Mouse (Mus musculus) forebrain, embryonic 15.5 days (tissue): ENCODE measurements around the gene Abcc3. TPM values are rescaled to one million over a fixed set of nuclear protein-coding genes. Genes with fewer than 3 reads are reported as not detected.
A peak's percentile ranks its signal among the peaks of the same experiment; 100 is the strongest.

Source experiments
- ATAC-seq: fragments of 200-750 bp; cut with Nextera tagmentation; replicated peaks from 2 replicates; pipeline ENCODE4 v1.8.0; 2017; ENCODE audit warnings: mild to moderate bottlenecking, moderate TSS enrichment, moderate library complexity
- H3K27ac ChIP-seq: fragments of 300-500 bp; sonication (generic); replicated peaks from 2 replicates; pipeline ENCODE4 v1.5.1; 2015; ENCODE audit warnings: mild to moderate bottlenecking, inconsistent platforms
- H3K27me3 ChIP-seq: fragments of 300-500 bp; sonication (generic); 2 replicates; pipeline ENCODE4 v1.6.1; 2015; ENCODE audit warnings: inconsistent platforms
- H3K36me3 ChIP-seq: fragments of 300-500 bp; sonication (generic); 2 replicates; pipeline ENCODE4 v1.6.1; 2015; ENCODE audit warnings: mild to moderate bottlenecking, inconsistent platforms
- H3K4me1 ChIP-seq: fragments of 300-500 bp; sonication (generic); 2 replicates; pipeline ENCODE4 v1.6.1; 2015; ENCODE audit warnings: inconsistent platforms
- H3K4me2 ChIP-seq: fragments of 300-500 bp; sonication (generic); replicated peaks from 2 replicates; pipeline ENCODE4 v1.6.1; 2015; ENCODE audit warnings: mild to moderate bottlenecking, inconsistent platforms
- H3K4me3 ChIP-seq: fragments of 300-500 bp; sonication (generic); 2 replicates; pipeline ENCODE4 v1.5.1; 2015; ENCODE audit warnings: mild to moderate bottlenecking, inconsistent platforms
- H3K9ac ChIP-seq: fragments of 300-500 bp; sonication (generic); replicated peaks from 2 replicates; pipeline ENCODE4 v1.6.1; 2015; ENCODE audit warnings: mild to moderate bottlenecking, inconsistent platforms
- H3K9me3 ChIP-seq: fragments of 300-500 bp; sonication (generic); 2 replicates; pipeline ENCODE4 v1.6.1; 2016; ENCODE audit warnings: inconsistent platforms
- whole genome bisulfite sequencing: fragments of 180-500 bp; shearing (Covaris S2); methylation state at CpG from one replicate; pipeline ENCODE4 v1.1.7; 2015; ENCODE audit warnings: mixed read lengths; 5-methylcytosine and 5-hydroxymethylcytosine counted together
- polyA plus RNA-seq: library from polyadenylated mRNA; unstranded; fragments of >200 nt; fragmentation: Nextera tagmentation; extraction: Ambion mirVana; gene quantifications from 2 replicates; pipeline ENCODE4 v1.2.1, GENCODE M21; 2015

The Abcc3 gene
- polyA plus RNA-seq, 1 experiment from 2014 or later = 0.66 TPM

- Histone ChIP-seq H3K36me3 (peaks cover 2% of the 10 kb centered on the region; the same call in 1 of the 2 replicates), H3K27ac (peak overlapping the region; percentile 99), H3K4me2 (0 out of 2 replicates have a peak overlapping the region, but pooled peaks have one; percentile 91), H3K4me1 (peaks cover 45% of the 10 kb centered on the region), H3K4me3 (peak overlapping the region; percentile 60; the same call in 1 of the 2 replicates), H3K9me3 (no peaks in the 10 kb centered on the region), H3K9ac (no peak overlapping the region), H3K27me3 (no peaks in the 10 kb centered on the region)
- WGBS = 31% methylated on average over 4 of the region's 4 CpGs
- ATAC-seq = no peak
Observed at GRCm38 (mm10) chr11:94329270-94329891, 63.4 kb downstream of the Abcc3 start.

DNA sequence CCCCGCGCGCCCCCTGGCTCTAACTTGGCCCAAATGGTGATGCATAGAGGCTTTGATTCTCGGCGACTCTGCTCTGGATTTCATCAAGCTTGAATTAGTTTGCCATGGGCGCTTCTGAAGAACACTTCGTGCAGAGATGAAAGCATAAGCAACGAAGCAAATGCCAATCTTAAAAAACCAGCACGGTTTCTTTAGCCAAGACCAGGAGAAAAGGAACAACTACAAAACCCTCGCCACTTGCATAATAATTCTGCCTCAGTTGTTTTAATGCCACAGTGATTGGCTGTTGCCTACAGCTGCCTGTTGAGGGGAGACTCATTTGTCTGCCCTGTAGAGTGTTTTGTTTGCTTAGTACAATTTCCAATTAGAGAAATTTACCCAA is 64.2 kb downstream of the Abcc3 start:
- WGBS = under 1% methylated on average over 10 of the region's 10 CpGs
- H3K4me2 ChIP-seq = peak overlapping the region; percentile 91

DNA sequence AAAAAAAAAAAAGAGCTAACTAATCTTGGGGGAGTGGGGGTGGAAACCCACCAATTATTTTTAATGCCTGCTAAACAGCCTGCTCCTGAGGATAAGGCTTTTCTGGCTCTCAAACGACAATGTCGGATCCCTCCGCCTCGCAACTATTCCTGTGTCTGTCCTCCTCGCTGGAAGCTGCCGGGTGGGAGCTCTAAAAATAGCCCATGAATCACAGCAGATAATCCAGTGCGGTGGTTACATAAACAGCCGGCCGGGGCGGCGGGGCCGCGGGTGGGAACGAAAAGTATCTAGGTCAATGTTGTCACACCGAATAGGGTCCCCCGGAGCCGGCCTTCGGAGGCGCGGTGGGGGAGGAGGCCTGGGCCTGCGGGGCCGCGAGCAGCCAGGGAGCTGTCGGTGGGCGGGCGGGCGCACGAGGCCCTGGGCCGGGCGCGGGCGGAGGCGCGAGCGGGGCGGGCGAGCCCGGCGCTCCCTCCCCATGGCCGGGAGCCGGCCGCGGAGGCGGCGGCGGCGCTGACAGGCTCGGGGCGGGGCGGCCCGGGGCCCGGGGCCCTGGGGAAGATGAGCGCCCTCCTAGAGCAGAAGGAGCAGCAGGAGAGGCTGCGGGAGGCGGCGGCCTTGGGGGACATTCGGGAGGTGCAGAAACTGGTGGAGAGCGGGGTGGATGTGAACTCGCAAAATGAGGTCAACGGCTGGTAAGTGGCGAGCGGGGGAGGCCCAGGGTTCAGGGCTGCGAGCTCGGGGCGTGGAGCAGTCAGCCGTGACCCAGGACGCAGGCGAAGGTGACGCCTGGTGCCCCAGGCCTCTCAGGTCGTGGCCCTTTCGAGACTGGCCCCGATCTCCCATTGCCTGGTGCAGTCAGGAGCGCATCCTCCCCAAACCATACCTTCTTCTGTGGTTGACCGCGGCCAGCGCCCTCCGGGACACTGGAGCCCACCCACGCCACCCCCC is 64.8 kb downstream of the Abcc3 start, which contains the start of gene Ankrd40:
Gene Ankrd40 (plus strand): TSS at position 309 of the 951 bp plus-strand sequence.
- under 1% methylated on average over 77 of the region's 78 CpGs for WGBS
- H3K27me3 ChIP-seq = no peaks in the 10 kb centered on the region
- no peaks in the 10 kb centered on the region for H3K36me3 ChIP-seq
- peaks cover 45% of the 10 kb centered on the region for H3K4me1 ChIP-seq
- H3K4me2 ChIP-seq = peak within 1 kb of the TSS; percentile 91
- peak within 1 kb of the TSS; percentile 92 for H3K9ac ChIP-seq
- H3K4me3 ChIP-seq = peak within 1 kb of the TSS; percentile 60
- peak; percentile 88 for ATAC-seq
- H3K9me3 ChIP-seq = no peaks in the 10 kb centered on the region
- H3K27ac ChIP-seq = peak within 1 kb of the TSS; percentile 99

More for the DNA sequence above, 64.2 kb downstream of the Abcc3 start:
- Histone ChIP-seq H3K9me3 (no peaks in the 10 kb centered on the region), H3K36me3 (no peaks in the 10 kb centered on the region), H3K4me1 (peaks cover 45% of the 10 kb centered on the region), H3K9ac (peak overlapping the region; percentile 92), H3K27ac (peak overlapping the region; percentile 99), H3K27me3 (no peaks in the 10 kb centered on the region), H3K4me3 (peak overlapping the region; percentile 60)
- peak; percentile 11 for ATAC-seq

GRCm38 (mm10) chr11:94326961-94327411 is 65.8 kb downstream of the Abcc3 start:
- H3K4me3 ChIP-seq = peak overlapping the region; percentile 60
- 0% methylated on average over 10 of the region's 10 CpGs for WGBS
- peaks cover 54% of the 10 kb centered on the region for H3K4me1 ChIP-seq
- H3K4me2 ChIP-seq = peak overlapping the region; percentile 91
- peak; percentile 82 for ATAC-seq
- H3K9me3 ChIP-seq = no peaks in the 10 kb centered on the region
- no peaks in the 10 kb centered on the region for H3K27me3 ChIP-seq
- H3K9ac ChIP-seq = peak overlapping the region; percentile 92
- peak overlapping the region; percentile 99 for H3K27ac ChIP-seq
- H3K36me3 ChIP-seq = no peaks in the 10 kb centered on the region

DNA sequence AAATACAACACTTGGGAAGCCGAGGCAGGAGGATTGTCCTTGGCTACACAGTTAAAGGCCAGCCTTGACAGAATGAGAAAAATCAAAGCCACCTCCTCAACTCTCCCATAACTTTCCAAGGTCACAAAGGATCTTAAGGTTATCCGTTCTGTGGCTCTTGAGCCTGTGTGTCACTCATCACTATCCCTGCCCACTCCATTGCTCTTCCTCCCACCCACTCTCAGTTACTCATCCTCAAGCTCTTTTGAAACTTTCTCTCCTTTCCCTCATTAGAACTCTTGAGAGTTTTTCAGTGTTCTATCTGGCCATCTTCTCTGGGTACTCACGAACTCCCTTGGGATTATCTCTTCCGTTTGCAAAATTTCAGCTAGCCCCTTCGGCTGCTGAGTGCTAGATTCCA is 68.2 kb downstream of the Abcc3 start:
- no peak overlapping the region for H3K4me3 ChIP-seq
- no peak overlapping the region for H3K27ac ChIP-seq
- no peak for ATAC-seq
- no peaks in the 10 kb centered on the region for H3K27me3 ChIP-seq
- H3K4me1 ChIP-seq = peaks cover 43% of the 10 kb centered on the region
- H3K36me3 ChIP-seq = no peaks in the 10 kb centered on the region
- H3K9ac ChIP-seq = no peak overlapping the region
- no peak overlapping the region for H3K4me2 ChIP-seq
- no peaks in the 10 kb centered on the region for H3K9me3 ChIP-seq
- 91% methylated on average over 5 of the region's 5 CpGs for WGBS

GRCm38 (mm10) chr11:94323271-94323925 is 69.4 kb downstream of the Abcc3 start:
- Histone ChIP-seq H3K27me3 (no peaks in the 10 kb centered on the region), H3K9ac (no peak overlapping the region), H3K27ac (0 out of 2 replicates have a peak overlapping the region, but pooled peaks have one; percentile 94), H3K9me3 (no peaks in the 10 kb centered on the region), H3K4me1 (peaks cover 39% of the 10 kb centered on the region), H3K36me3 (no peaks in the 10 kb centered on the region), H3K4me2 (no peak overlapping the region), H3K4me3 (no peak overlapping the region)
- ATAC-seq = no peak
- 46% methylated on average over 5 of the region's 5 CpGs for WGBS

- 32% methylated on average over 5 of the region's 5 CpGs for WGBS
Observed at GRCm38 (mm10) chr11:94322636-94323035, 70.2 kb downstream of the Abcc3 start.

DNA sequence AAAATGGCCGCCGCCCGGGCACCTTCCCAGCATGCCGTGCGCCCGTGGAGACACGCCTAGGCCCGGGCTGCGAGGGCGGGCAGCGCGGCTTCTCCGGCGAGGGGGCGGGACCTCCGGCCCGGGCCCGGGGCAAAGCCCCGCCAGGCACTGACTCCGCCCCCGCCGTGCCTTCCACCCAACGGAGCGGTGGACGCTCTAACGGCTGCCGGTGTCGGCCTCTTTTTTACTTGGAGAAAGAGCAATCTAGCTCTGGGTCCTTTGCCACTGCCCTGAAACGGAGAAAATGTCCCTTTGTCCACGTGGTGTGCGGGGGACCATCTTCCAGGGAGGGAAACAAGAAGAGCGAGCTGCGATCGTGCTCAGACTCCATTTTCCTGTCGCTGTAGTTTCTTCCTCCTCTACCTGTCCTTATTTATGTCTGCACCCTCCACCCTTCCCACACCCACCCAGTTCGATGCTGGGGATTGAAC is 70.8 kb downstream of the Abcc3 start, which contains the start of gene Luc7l3:
Gene Luc7l3 (minus strand): TSS at position 58 of the 470 bp plus-strand sequence.
- Histone ChIP-seq H3K27me3 (no peaks in the 10 kb centered on the region), H3K9ac (peak within 1 kb of the TSS; percentile 92), H3K4me3 (peak within 1 kb of the TSS; percentile 69), H3K27ac (peak within 1 kb of the TSS; percentile 94), H3K9me3 (no peaks in the 10 kb centered on the region), H3K36me3 (no peaks in the 10 kb centered on the region), H3K4me1 (peaks cover 50% of the 10 kb centered on the region), H3K4me2 (peak within 1 kb of the TSS; percentile 64)
- under 1% methylated on average over 36 of the region's 36 CpGs for WGBS
- peak; percentile 95 for ATAC-seq

More at GRCm38 (mm10) chr11:94322636-94323035, 70.2 kb downstream of the Abcc3 start:
- no peaks in the 10 kb centered on the region for H3K9me3 ChIP-seq
- peak overlapping the region; percentile 92; the same call in 1 of the 2 replicates for H3K9ac ChIP-seq
- peaks cover 44% of the 10 kb centered on the region for H3K4me1 ChIP-seq
- peak overlapping the region; percentile 94 for H3K27ac ChIP-seq
- H3K36me3 ChIP-seq = no peaks in the 10 kb centered on the region
- H3K4me2 ChIP-seq = peak overlapping the region; percentile 64
- H3K4me3 ChIP-seq = peak overlapping the region; percentile 69
- H3K27me3 ChIP-seq = no peaks in the 10 kb centered on the region
- ATAC-seq = no peak

- H3K9ac ChIP-seq = peak overlapping the region; percentile 92
- H3K4me3 ChIP-seq = peak overlapping the region; percentile 69
- peak overlapping the region; percentile 94 for H3K27ac ChIP-seq
- peak; percentile 84 for ATAC-seq
- H3K36me3 ChIP-seq = no peaks in the 10 kb centered on the region
- no peaks in the 10 kb centered on the region for H3K9me3 ChIP-seq
- peaks cover 50% of the 10 kb centered on the region for H3K4me1 ChIP-seq
- peak overlapping the region; percentile 64 for H3K4me2 ChIP-seq
- WGBS = under 1% methylated on average over 67 of the region's 67 CpGs
- no peaks in the 10 kb centered on the region for H3K27me3 ChIP-seq
Observed at GRCm38 (mm10) chr11:94320969-94321930, 71.5 kb downstream of the Abcc3 start.

DNA sequence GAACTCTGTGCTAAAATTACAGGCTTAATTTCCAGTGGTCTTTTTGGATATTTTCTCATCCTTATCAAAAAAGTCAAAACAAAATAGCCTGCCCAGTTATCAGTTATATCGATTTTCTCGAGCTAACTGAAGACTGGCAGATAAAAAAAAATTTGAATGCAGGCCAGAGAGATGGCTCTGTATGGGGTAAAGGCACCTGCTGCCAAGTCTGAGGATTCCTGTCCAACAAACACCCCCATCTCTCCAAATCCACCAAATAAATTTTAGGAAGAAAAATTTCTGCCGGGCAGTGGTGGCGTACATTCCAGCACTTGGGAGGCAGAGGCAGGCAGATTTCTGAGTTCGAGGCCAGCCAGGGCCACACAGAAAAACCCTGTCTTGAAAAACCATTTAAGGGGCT is 74.7 kb downstream of the Abcc3 start:
- Histone ChIP-seq H3K36me3 (no peaks in the 10 kb centered on the region), H3K9ac (no peak overlapping the region), H3K4me3 (no peak overlapping the region), H3K9me3 (no peaks in the 10 kb centered on the region), H3K4me1 (peaks cover 70% of the 10 kb centered on the region), H3K27me3 (no peaks in the 10 kb centered on the region), H3K27ac (no peak overlapping the region), H3K4me2 (0 out of 2 replicates have a peak overlapping the region, but pooled peaks have one; percentile 3)
- no peak for ATAC-seq
- 64% methylated on average over 5 of the region's 5 CpGs for WGBS
